Mouse (Mus musculus) kidney, adult 18-20 months (tissue): ENCODE data around the gene Map1b.

Experiments
- DNase-seq: peaks from one replicate; pipeline ENCODE4 v3.0.0; 2021

Map1b gene

GRCm38 (mm10) chr13:99516448-99516881 is at the start of gene Map1b:
Map1b (minus strand) TSS chr13:99516540.
- peak; percentile 45 for DNase-seq

GRCm38 (mm10) chr13:99564346-99564745 is 48.0 kb upstream of the Map1b start:
- no peak for DNase-seq

- DNase-seq, result no peak
Observed at GRCm38 (mm10) chr13:99563021-99563420, 46.7 kb upstream of the Map1b start.

GRCm38 (mm10) chr13:99561843-99562550 is 45.7 kb upstream of the Map1b start:
- DNase-seq, result no peak

GRCm38 (mm10) chr13:99560674-99561639 is 44.6 kb upstream of the Map1b start:
- no peak for DNase-seq

- DNase-seq, result no peak
Observed at GRCm38 (mm10) chr13:99558216-99558906, 42.0 kb upstream of the Map1b start.

- no peak for DNase-seq
Observed at GRCm38 (mm10) chr13:99557813-99558212, 41.5 kb upstream of the Map1b start.

GRCm38 (mm10) chr13:99557331-99557730 is 41.0 kb upstream of the Map1b start:
- DNase-seq, result no peak

- DNase-seq, result no peak
Observed at GRCm38 (mm10) chr13:99554960-99555359, 38.6 kb upstream of the Map1b start.

- no peak for DNase-seq
Observed at GRCm38 (mm10) chr13:99554466-99554865, 38.1 kb upstream of the Map1b start.

- DNase-seq, result no peak
Observed at GRCm38 (mm10) chr13:99552381-99552780, 36.0 kb upstream of the Map1b start.

- no peak for DNase-seq
Observed at GRCm38 (mm10) chr13:99550679-99551369, 34.5 kb upstream of the Map1b start.

GRCm38 (mm10) chr13:99550060-99550459 is 33.7 kb upstream of the Map1b start:
- no peak for DNase-seq

GRCm38 (mm10) chr13:99549584-99549983 is 33.2 kb upstream of the Map1b start:
- DNase-seq, result no peak

- no peak for DNase-seq
Observed at GRCm38 (mm10) chr13:99546832-99547231, 30.5 kb upstream of the Map1b start.

GRCm38 (mm10) chr13:99545201-99545600 is 28.9 kb upstream of the Map1b start:
- DNase-seq, result no peak

GRCm38 (mm10) chr13:99541429-99542267 is 25.3 kb upstream of the Map1b start:
- no peak for DNase-seq

GRCm38 (mm10) chr13:99539288-99539687 is 22.9 kb upstream of the Map1b start:
- no peak for DNase-seq

GRCm38 (mm10) chr13:99538851-99539250 is 22.5 kb upstream of the Map1b start:
- DNase-seq, result no peak

GRCm38 (mm10) chr13:99537908-99538513 is 21.7 kb upstream of the Map1b start:
- DNase-seq, result no peak

- DNase-seq, result no peak
Observed at GRCm38 (mm10) chr13:99528456-99528855, 12.1 kb upstream of the Map1b start.
